Mouse (Mus musculus): Measurements from ENCODE around the gene Cenpa. TPM values are rescaled to one million over a fixed set of nuclear protein-coding genes. Genes with fewer than 3 reads are reported as not detected.

Gene Cenpa
- polyA plus RNA-seq, 1 experiment: 161 TPM

DNA sequence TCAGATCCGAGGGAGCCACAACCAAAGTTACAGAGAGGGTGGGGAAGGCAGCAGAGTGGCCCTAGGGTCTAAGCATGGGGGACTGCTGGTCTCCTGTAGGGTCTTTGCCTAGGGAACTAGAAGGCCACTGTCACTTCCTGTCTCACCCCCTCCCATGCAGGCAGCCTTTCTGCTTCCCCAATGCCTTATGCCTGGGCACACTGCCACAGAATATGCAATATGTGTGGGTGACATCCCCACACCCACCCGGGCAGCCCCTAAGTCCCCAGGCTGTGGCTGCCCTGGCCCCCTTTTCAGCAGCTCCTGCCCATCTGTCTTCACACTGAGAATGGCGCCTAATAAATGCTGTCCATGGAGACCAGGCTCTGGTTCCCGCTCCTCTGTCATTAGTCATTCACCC, 41.7 kb upstream of the Cenpa start:
- peaks cover 9% of the 10 kb centered on the region for H3K27me3 ChIP-seq (ENCODE audit: control insufficient read depth, insufficient read depth, low read length)

DNA sequence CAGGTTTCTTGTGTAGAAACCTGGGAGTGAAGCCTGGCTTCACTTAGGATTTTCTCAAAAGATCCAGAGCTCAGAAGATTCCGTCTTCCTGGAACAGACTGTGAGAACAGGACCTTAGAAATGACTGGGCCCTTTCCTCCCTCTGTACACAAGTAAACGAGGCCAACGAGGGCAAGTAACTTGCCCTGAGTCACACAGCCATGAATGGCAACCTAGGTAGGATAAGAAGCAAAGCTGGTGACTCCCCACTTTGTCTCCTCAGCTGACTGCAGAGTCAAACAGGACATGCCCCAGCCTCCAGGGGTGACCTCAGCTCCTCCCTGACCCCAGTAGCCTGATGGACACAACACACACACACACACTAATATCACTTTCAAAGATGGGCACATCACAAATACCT, 41.2 kb upstream of the Cenpa start:
- no peaks in the 10 kb centered on the region for H3K36me3 ChIP-seq (ENCODE audit: control insufficient read depth, insufficient read depth, low read length)
- H3K4me1 ChIP-seq (replicated peaks; ENCODE audit: control insufficient read depth, insufficient read depth, low read length): peaks cover 10% of the 10 kb centered on the region; the same call in 1 of the 2 replicates
- no peak overlapping the region for H3K4me3 ChIP-seq (ENCODE audit: control insufficient read depth, insufficient read depth, low read length)
- TF ChIP-seq CTCF (IDR thresholded peaks at IDR 0.05; ENCODE audit: borderline replicate concordance, control insufficient read depth, extremely low read depth, insufficient read depth, low read length, poor library complexity) (no peak), POLR2A (IDR thresholded peaks at IDR 0.05; ENCODE audit: control insufficient read depth, extremely low read depth, insufficient read depth, low read length, poor library complexity) (no peak)
- 84% methylated on average over 3 of the region's 3 CpGs for WGBS
- H3K27ac ChIP-seq (ENCODE audit: control insufficient read depth, insufficient read depth, low read length): no peak overlapping the region
- no peak for DNase-seq
- H3K27me3 ChIP-seq (ENCODE audit: control insufficient read depth, insufficient read depth, low read length): peaks cover 9% of the 10 kb centered on the region

More for the DNA sequence above, 41.7 kb upstream of the Cenpa start:
- Histone ChIP-seq H3K36me3 (ENCODE audit: control insufficient read depth, insufficient read depth, low read length) (no peaks in the 10 kb centered on the region), H3K4me3 (ENCODE audit: control insufficient read depth, insufficient read depth, low read length) (no peak overlapping the region), H3K27ac (ENCODE audit: control insufficient read depth, insufficient read depth, low read length) (no peak overlapping the region), H3K4me1 (replicated peaks; ENCODE audit: control insufficient read depth, insufficient read depth, low read length) (peaks cover 10% of the 10 kb centered on the region; the same call in 1 of the 2 replicates)
- no peak for TF ChIP-seq POLR2A (IDR thresholded peaks at IDR 0.05; ENCODE audit: control insufficient read depth, extremely low read depth, insufficient read depth, low read length, poor library complexity)
- TF ChIP-seq CTCF (IDR thresholded peaks at IDR 0.05; ENCODE audit: borderline replicate concordance, control insufficient read depth, extremely low read depth, insufficient read depth, low read length, poor library complexity): no peak
- no peak for DNase-seq
- WGBS: 48% methylated on average over 4 of the region's 4 CpGs

DNA sequence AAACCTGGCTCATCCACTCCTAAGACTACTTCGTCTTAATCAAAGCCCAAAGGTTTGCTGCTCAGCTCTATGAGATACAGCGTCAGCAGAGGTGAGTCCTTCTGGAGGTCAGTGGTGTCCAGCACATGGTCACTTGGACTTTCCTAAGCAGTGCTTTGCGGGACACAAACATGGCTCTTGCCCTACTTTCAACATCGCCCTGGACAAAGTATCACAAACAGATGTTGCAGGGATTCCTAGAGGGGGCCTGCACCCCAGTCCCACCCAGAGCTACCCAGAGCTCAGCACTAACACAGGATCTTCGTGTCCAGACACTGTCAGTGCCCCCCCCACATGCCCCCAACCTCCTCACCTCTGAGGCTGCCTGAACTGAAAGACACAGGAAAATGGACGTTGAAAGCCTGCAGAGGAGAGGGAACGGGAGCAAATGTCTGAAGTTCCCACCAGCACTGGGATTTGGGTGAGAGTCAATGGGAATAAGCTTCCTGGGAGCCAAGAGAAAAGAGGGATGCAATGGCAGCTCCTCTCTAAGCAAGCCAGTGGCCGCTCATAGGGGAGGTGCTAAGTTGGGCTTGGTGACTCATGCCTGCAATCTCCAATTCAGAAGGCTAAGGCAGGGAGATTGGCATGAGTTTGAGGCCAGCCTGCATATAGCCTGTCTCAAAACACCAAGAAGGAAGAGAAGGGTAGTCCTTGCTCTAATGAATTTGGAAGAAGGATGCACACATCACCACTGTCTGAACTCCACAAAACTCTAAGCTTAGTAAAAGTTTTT, 40.1 kb upstream of the Cenpa start:
- TF ChIP-seq CTCF (IDR thresholded peaks at IDR 0.05; ENCODE audit: borderline replicate concordance, control insufficient read depth, extremely low read depth, insufficient read depth, low read length, poor library complexity) (no peak), POLR2A (IDR thresholded peaks at IDR 0.05; ENCODE audit: control insufficient read depth, extremely low read depth, insufficient read depth, low read length, poor library complexity) (no peak)
- no peak for DNase-seq
- Histone ChIP-seq H3K4me1 (replicated peaks; ENCODE audit: control insufficient read depth, insufficient read depth, low read length) (peaks cover 10% of the 10 kb centered on the region; the same call in 1 of the 2 replicates), H3K27me3 (ENCODE audit: control insufficient read depth, insufficient read depth, low read length) (peaks cover 9% of the 10 kb centered on the region), H3K27ac (ENCODE audit: control insufficient read depth, insufficient read depth, low read length) (no peak overlapping the region), H3K4me3 (ENCODE audit: control insufficient read depth, insufficient read depth, low read length) (no peak overlapping the region), H3K36me3 (ENCODE audit: control insufficient read depth, insufficient read depth, low read length) (no peaks in the 10 kb centered on the region)
- 87% methylated on average over 8 of the region's 8 CpGs for WGBS

DNA sequence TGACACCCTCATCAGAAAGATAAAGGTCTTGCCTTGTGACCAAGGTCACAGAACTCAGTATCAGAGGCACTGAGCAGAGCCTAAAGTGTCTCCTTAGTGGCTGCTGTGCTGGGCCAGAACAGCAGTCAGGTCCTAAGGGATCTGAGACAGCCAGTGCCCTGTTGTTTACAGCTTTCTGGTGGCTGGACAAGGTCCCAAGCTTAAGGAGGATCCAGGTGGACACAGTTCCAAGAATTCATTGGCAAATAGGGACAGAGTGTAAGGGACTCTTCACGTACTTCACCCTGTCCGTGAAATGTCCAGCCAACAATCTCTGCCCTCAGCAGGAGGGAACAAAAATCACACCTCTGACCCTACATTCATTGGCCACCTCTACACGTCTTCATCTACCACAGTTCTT, 38.1 kb upstream of the Cenpa start:
- H3K4me3 ChIP-seq (ENCODE audit: control insufficient read depth, insufficient read depth, low read length): no peak overlapping the region
- no peak for TF ChIP-seq CTCF (IDR thresholded peaks at IDR 0.05; ENCODE audit: borderline replicate concordance, control insufficient read depth, extremely low read depth, insufficient read depth, low read length, poor library complexity)
- TF ChIP-seq POLR2A (IDR thresholded peaks at IDR 0.05; ENCODE audit: control insufficient read depth, extremely low read depth, insufficient read depth, low read length, poor library complexity): no peak
- no peak overlapping the region for H3K27ac ChIP-seq (ENCODE audit: control insufficient read depth, insufficient read depth, low read length)
- H3K36me3 ChIP-seq (ENCODE audit: control insufficient read depth, insufficient read depth, low read length): no peaks in the 10 kb centered on the region
- WGBS: 88% methylated on average over 3 of the region's 3 CpGs
- no peak for DNase-seq
- no peaks in the 10 kb centered on the region for H3K27me3 ChIP-seq (ENCODE audit: control insufficient read depth, insufficient read depth, low read length)
- no peaks in the 10 kb centered on the region for H3K4me1 ChIP-seq (replicated peaks; ENCODE audit: control insufficient read depth, insufficient read depth, low read length)

DNA sequence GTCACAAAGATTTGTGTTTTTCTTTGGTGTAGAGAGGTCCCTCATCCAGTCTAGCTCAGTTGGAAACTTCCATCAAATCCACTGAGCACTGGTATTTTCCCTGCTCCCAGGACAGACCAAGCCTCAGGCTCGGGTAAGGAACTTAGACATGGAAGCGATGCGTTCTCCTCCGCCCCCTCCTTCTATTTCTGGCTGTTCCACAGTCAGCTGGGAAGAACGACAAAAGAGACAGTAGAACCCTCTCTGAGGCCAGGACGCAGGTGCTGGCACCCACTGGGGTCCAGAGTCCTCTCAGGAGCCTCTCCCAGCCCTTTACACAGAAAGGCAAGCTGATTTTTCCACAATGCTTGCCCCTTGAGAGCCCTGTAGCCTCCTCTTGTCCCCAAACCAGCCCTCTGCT, 36.2 kb upstream of the Cenpa start:
- 89% methylated on average over 6 of the region's 6 CpGs for WGBS

DNA sequence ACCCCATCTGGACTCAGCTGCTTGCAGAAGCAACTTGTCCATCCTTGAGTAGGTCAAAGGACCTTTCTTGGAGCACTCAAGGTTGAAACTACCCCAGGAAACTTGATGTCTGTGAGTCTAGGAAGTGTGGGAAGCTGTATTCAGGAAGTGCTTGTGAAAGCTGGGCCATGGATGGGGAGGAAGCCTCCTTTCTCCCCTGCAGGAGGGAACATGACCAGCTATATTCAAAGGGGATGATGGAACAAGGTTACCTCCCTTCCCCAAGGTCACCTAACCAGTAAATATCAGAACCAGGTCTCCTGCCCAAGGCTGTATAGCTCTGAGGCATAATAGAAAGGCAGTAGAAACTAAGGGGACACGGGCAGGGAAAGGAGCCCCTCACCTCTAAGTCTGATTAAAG, 34.4 kb upstream of the Cenpa start:
- Histone ChIP-seq H3K36me3 (ENCODE audit: control insufficient read depth, insufficient read depth, low read length) (no peaks in the 10 kb centered on the region), H3K4me3 (ENCODE audit: control insufficient read depth, insufficient read depth, low read length) (no peak overlapping the region), H3K27ac (ENCODE audit: control insufficient read depth, insufficient read depth, low read length) (no peak overlapping the region), H3K4me1 (replicated peaks; ENCODE audit: control insufficient read depth, insufficient read depth, low read length) (no peaks in the 10 kb centered on the region), H3K27me3 (ENCODE audit: control insufficient read depth, insufficient read depth, low read length) (no peaks in the 10 kb centered on the region)
- WGBS: 88% methylated on average over 1 of the region's 1 CpGs
- no peak for DNase-seq
- TF ChIP-seq POLR2A (IDR thresholded peaks at IDR 0.05; ENCODE audit: control insufficient read depth, extremely low read depth, insufficient read depth, low read length, poor library complexity) (no peak), CTCF (IDR thresholded peaks at IDR 0.05; ENCODE audit: borderline replicate concordance, control insufficient read depth, extremely low read depth, insufficient read depth, low read length, poor library complexity) (no peak)

More for the DNA sequence above, 36.2 kb upstream of the Cenpa start:
- H3K4me1 ChIP-seq (replicated peaks; ENCODE audit: control insufficient read depth, insufficient read depth, low read length): no peaks in the 10 kb centered on the region
- no peaks in the 10 kb centered on the region for H3K27me3 ChIP-seq (ENCODE audit: control insufficient read depth, insufficient read depth, low read length)
- no peak for DNase-seq
- H3K27ac ChIP-seq (ENCODE audit: control insufficient read depth, insufficient read depth, low read length): no peak overlapping the region
- H3K36me3 ChIP-seq (ENCODE audit: control insufficient read depth, insufficient read depth, low read length): no peaks in the 10 kb centered on the region
- no peak overlapping the region for H3K4me3 ChIP-seq (ENCODE audit: control insufficient read depth, insufficient read depth, low read length)
- no peak for TF ChIP-seq POLR2A (IDR thresholded peaks at IDR 0.05; ENCODE audit: control insufficient read depth, extremely low read depth, insufficient read depth, low read length, poor library complexity)
- no peak for TF ChIP-seq CTCF (IDR thresholded peaks at IDR 0.05; ENCODE audit: borderline replicate concordance, control insufficient read depth, extremely low read depth, insufficient read depth, low read length, poor library complexity)

All from thymus, adult 2 months (tissue).